Mouse (Mus musculus): Measurements from ENCODE around the gene Kpna4. TPM values are rescaled to one million over a fixed set of nuclear protein-coding genes. Genes with fewer than 3 reads are reported as not detected.

Gene Kpna4
- total RNA-seq (2014; rRNA removed; ENCODE audit: low replicate concordance) (31.3 and 33.5 TPM in 2 replicates), polyA plus RNA-seq (2015; fragmentation: Nextera tagmentation; extraction: Ambion mirVana) (18.6 and 20.7 TPM in 2 replicates)

GRCm38 (mm10) chr3:69126509-69127345 lies at the start of gene Kpna4:
Kpna4 (minus strand) TSS chr3:69127113.
- DNase-seq (ENCODE audit: low spot score) (peak; percentile 98), ATAC-seq (ENCODE audit: insufficient read depth, low read depth) (peak; percentile 97)
- Histone ChIP-seq H3K4me3 (ENCODE audit: low read depth, low read length) (peak within 1 kb of the TSS; percentile 87), H3K27ac (ENCODE audit: low read depth) (peak within 1 kb of the TSS; percentile 94), H3K4me2 (ENCODE audit: low read depth, low read length) (peak within 1 kb of the TSS; percentile 67), H3K4me1 (ENCODE audit: control insufficient read depth, insufficient read depth) (peaks cover 12% of the 10 kb centered on the region; the same call in 1 of the 2 replicates), H3K36me3 (replicated peaks; ENCODE audit: control insufficient read depth, insufficient read depth, low read length) (no peaks in the 10 kb centered on the region), H3K9ac (replicated peaks; ENCODE audit: low read depth, low read length) (peak within 1 kb of the TSS; percentile 90), H3K9me3 (replicated peaks; ENCODE audit: control insufficient read depth, low read length) (no peaks in the 10 kb centered on the region), H3K27me3 (ENCODE audit: control insufficient read depth, insufficient read depth, low read length) (no peaks in the 10 kb centered on the region)
- TF ChIP-seq CTCF (IDR thresholded peaks at IDR 0.05; ENCODE audit: low read depth) (no peak), EP300 (IDR thresholded peaks at IDR 0.05; ENCODE audit: low read depth) (peak; percentile 70; the same call in 1 of the 2 replicates)
- WGBS: under 1% methylated on average over 74 of the region's 107 CpGs

GRCm38 (mm10) chr3:69175229-69175628 lies 48.3 kb upstream of the Kpna4 start:
- H3K36me3 ChIP-seq (replicated peaks; ENCODE audit: control insufficient read depth, insufficient read depth, low read length): no peaks in the 10 kb centered on the region
- no peak overlapping the region for H3K9ac ChIP-seq (replicated peaks; ENCODE audit: low read depth, low read length)
- no peaks in the 10 kb centered on the region for H3K27me3 ChIP-seq (ENCODE audit: control insufficient read depth, insufficient read depth, low read length)
- H3K27ac ChIP-seq (ENCODE audit: low read depth): no peak overlapping the region
- no peaks in the 10 kb centered on the region for H3K9me3 ChIP-seq (replicated peaks; ENCODE audit: control insufficient read depth, low read length)
- TF ChIP-seq EP300 (IDR thresholded peaks at IDR 0.05; ENCODE audit: low read depth): no peak
- TF ChIP-seq CTCF (IDR thresholded peaks at IDR 0.05; ENCODE audit: low read depth): no peak
- no peak overlapping the region for H3K4me2 ChIP-seq (ENCODE audit: low read depth, low read length)
- ATAC-seq (ENCODE audit: insufficient read depth, low read depth) (0 out of 2 replicates have a peak, but pooled peaks have one; percentile 27), DNase-seq (ENCODE audit: low spot score) (no peak)
- H3K4me1 ChIP-seq (ENCODE audit: control insufficient read depth, insufficient read depth): no peaks in the 10 kb centered on the region; the same call in 1 of the 2 replicates
- H3K4me3 ChIP-seq (ENCODE audit: low read depth, low read length): no peak overlapping the region
- WGBS: 9% methylated on average over 1 of the region's 1 CpGs

DNA sequence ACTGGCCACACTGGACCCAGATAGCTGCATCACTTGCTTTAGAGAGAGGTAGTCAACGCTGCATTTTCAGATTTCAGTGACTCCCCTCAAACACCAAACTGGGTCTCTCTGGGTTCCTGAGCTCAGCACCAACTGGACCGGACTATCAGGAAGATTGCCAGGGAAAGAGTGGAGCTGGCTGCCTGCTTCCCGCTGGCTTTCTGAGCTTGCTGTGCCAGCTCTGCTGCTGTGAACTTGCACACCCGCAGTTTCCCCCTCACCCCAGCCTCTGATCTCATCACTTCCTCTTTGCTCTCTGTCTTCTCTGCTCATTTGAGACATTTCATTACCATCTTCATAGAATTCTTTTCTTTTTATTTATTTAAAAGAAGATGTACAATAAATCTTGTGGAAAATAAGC lies 44.2 kb upstream of the Kpna4 start:
- Histone ChIP-seq H3K4me1 (ENCODE audit: control insufficient read depth, insufficient read depth) (no peaks in the 10 kb centered on the region; the same call in 1 of the 2 replicates), H3K9me3 (replicated peaks; ENCODE audit: control insufficient read depth, low read length) (no peaks in the 10 kb centered on the region), H3K27me3 (ENCODE audit: control insufficient read depth, insufficient read depth, low read length) (no peaks in the 10 kb centered on the region), H3K4me3 (ENCODE audit: low read depth, low read length) (no peak overlapping the region), H3K27ac (ENCODE audit: low read depth) (no peak overlapping the region), H3K9ac (replicated peaks; ENCODE audit: low read depth, low read length) (no peak overlapping the region), H3K36me3 (replicated peaks; ENCODE audit: control insufficient read depth, insufficient read depth, low read length) (no peaks in the 10 kb centered on the region), H3K4me2 (ENCODE audit: low read depth, low read length) (no peak overlapping the region)
- 54% methylated on average over 4 of the region's 4 CpGs for WGBS
- DNase-seq (ENCODE audit: low spot score) (no peak), ATAC-seq (ENCODE audit: insufficient read depth, low read depth) (no peak)
- no peak for TF ChIP-seq EP300 (IDR thresholded peaks at IDR 0.05; ENCODE audit: low read depth)
- TF ChIP-seq CTCF (IDR thresholded peaks at IDR 0.05; ENCODE audit: low read depth): no peak

GRCm38 (mm10) chr3:69169796-69170195 lies 42.9 kb upstream of the Kpna4 start:
- WGBS: 67% methylated on average over 5 of the region's 5 CpGs
- ATAC-seq (ENCODE audit: insufficient read depth, low read depth): no peak
- Histone ChIP-seq H3K36me3 (replicated peaks; ENCODE audit: control insufficient read depth, insufficient read depth, low read length) (no peaks in the 10 kb centered on the region), H3K9ac (replicated peaks; ENCODE audit: low read depth, low read length) (no peak overlapping the region), H3K27ac (ENCODE audit: low read depth) (no peak overlapping the region), H3K4me3 (ENCODE audit: low read depth, low read length) (no peak overlapping the region), H3K9me3 (replicated peaks; ENCODE audit: control insufficient read depth, low read length) (no peaks in the 10 kb centered on the region), H3K4me2 (ENCODE audit: low read depth, low read length) (no peak overlapping the region), H3K4me1 (ENCODE audit: control insufficient read depth, insufficient read depth) (no peaks in the 10 kb centered on the region), H3K27me3 (ENCODE audit: control insufficient read depth, insufficient read depth, low read length) (no peaks in the 10 kb centered on the region)
- no peak for DNase-seq (ENCODE audit: low spot score)
- TF ChIP-seq EP300 (IDR thresholded peaks at IDR 0.05; ENCODE audit: low read depth): no peak
- no peak for TF ChIP-seq CTCF (IDR thresholded peaks at IDR 0.05; ENCODE audit: low read depth)

GRCm38 (mm10) chr3:69168724-69169123 lies 41.8 kb upstream of the Kpna4 start:
- 84% methylated on average over 9 of the region's 9 CpGs for WGBS
- no peaks in the 10 kb centered on the region for H3K36me3 ChIP-seq (replicated peaks; ENCODE audit: control insufficient read depth, insufficient read depth, low read length)
- no peak for DNase-seq (ENCODE audit: low spot score)
- no peak overlapping the region for H3K4me2 ChIP-seq (ENCODE audit: low read depth, low read length)
- no peak overlapping the region for H3K4me3 ChIP-seq (ENCODE audit: low read depth, low read length)
- H3K4me1 ChIP-seq (ENCODE audit: control insufficient read depth, insufficient read depth): no peaks in the 10 kb centered on the region
- no peak overlapping the region for H3K9ac ChIP-seq (replicated peaks; ENCODE audit: low read depth, low read length)
- no peaks in the 10 kb centered on the region for H3K9me3 ChIP-seq (replicated peaks; ENCODE audit: control insufficient read depth, low read length)
- H3K27me3 ChIP-seq (ENCODE audit: control insufficient read depth, insufficient read depth, low read length): no peaks in the 10 kb centered on the region
- no peak for ATAC-seq (ENCODE audit: insufficient read depth, low read depth)
- H3K27ac ChIP-seq (ENCODE audit: low read depth): no peak overlapping the region
- TF ChIP-seq EP300 (IDR thresholded peaks at IDR 0.05; ENCODE audit: low read depth): no peak
- no peak for TF ChIP-seq CTCF (IDR thresholded peaks at IDR 0.05; ENCODE audit: low read depth)

All from heart, postnatal 0 days (tissue).